20 mouse cellular contexts compared by ENCODE assay signal in the genomic region with DNA sequence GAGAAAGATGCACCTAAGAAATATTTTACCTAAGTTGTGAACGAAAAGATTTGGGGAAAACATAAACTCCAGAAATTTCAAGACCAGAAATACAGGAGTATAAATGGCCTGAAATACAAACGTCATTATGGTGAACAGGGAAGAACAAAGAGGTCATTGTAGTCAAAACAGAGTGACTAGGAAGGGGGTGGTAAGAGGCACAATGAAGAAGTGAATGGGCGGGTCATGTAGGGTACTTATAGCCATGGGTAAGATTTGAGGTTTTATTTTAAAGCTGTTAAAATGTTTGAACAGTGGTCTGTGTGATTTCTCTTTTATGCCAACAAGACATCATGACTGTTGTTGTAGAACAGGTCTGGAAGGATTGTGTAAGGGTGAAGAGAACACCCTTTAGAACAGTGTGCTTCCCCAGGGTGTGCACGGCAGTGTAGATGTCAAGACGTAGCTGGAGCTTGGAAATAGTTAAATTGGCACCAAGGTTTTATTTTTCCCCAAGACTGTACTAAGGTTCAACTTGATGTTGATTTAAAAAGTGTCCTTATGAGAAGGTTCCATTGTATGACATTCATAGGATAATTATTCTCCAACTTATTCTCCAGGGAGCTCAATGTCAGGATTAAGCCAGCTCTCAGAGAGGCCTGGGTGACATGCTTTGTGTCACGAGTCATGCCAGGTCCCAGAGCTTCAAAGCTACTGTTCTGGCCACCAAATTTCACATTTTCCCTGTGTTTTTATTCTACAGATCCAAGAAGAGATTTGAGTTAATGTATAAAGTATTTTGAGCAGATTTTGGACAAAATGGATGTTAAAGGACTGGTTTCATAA.
DNase-seq lines count a peak whose midpoint lies in the region; ATAC-seq and TF ChIP-seq lines count a peak whose summit lies in the region.
"Had no signal": no experiment of that assay in that cellular context is flagged by ENCODE, and none has a peak within 500 bp of the region (broad histone marks: within the 10 kb centered on the region; RNA-seq: fewer than 3 reads in every experiment).

No protein-coding gene starts in this region.

- no peak overlapping the region for H3K9ac ChIP-seq in embryonic facial prominence, embryonic 13.5 days
- H3K9ac ChIP-seq in midbrain, embryonic 12.5 days (replicated peaks) = no peak overlapping the region
- H3K9ac ChIP-seq in midbrain, postnatal 0 days (replicated peaks; ENCODE audit: low read length, poor library complexity, severe bottlenecking) = no peak overlapping the region
- H3K9ac ChIP-seq: liver, embryonic 14.5 days had no signal

- no peaks in the 10 kb centered on the region for H3K9me3 ChIP-seq in embryonic facial prominence, embryonic 13.5 days
- H3K9me3 ChIP-seq in embryonic facial prominence, embryonic 10.5 days = no peaks in the 10 kb centered on the region
- no peaks in the 10 kb centered on the region for H3K9me3 ChIP-seq in midbrain, embryonic 12.5 days
- no peaks in the 10 kb centered on the region for H3K9me3 ChIP-seq in midbrain, postnatal 0 days (ENCODE audit: low read length)

- no peak for TF ChIP-seq CTCF in layer of hippocampus, adult 2 months (conservative IDR thresholded peaks at IDR 0.05)
- TF ChIP-seq CTCF in midbrain, postnatal 0 days (IDR thresholded peaks at IDR 0.05) = no peak

- no peaks in the 10 kb centered on the region for H3K27me3 ChIP-seq in embryonic facial prominence, embryonic 13.5 days
- no peaks in the 10 kb centered on the region for H3K27me3 ChIP-seq in embryonic facial prominence, embryonic 10.5 days (replicated peaks; ENCODE audit: low read depth, poor library complexity, severe bottlenecking)
- no peaks in the 10 kb centered on the region for H3K27me3 ChIP-seq in midbrain, embryonic 12.5 days
- H3K27me3 ChIP-seq in midbrain, postnatal 0 days (ENCODE audit: insufficient read depth, low read length) = no peaks in the 10 kb centered on the region
- H3K27me3 ChIP-seq: Patski had no signal

- H3K4me3 ChIP-seq in embryonic facial prominence, embryonic 13.5 days = no peak overlapping the region
- no peak overlapping the region for H3K4me3 ChIP-seq in embryonic facial prominence, embryonic 10.5 days
- no peak overlapping the region for H3K4me3 ChIP-seq in layer of hippocampus, adult 2 months
- no peak overlapping the region for H3K4me3 ChIP-seq in midbrain, embryonic 12.5 days
- no peak overlapping the region for H3K4me3 ChIP-seq in midbrain, postnatal 0 days (ENCODE audit: low read depth, low read length)

- 0 out of 2 replicates have a peak overlapping the region, but pooled peaks have one; percentile 7 for H3K27ac ChIP-seq in embryonic facial prominence, embryonic 13.5 days
- no peak overlapping the region for H3K27ac ChIP-seq in embryonic facial prominence, embryonic 10.5 days (replicated peaks)
- H3K27ac ChIP-seq in layer of hippocampus, adult 2 months = peak overlapping the region; percentile 36; the same call in 1 of the 2 replicates
- H3K27ac ChIP-seq in midbrain, embryonic 12.5 days (replicated peaks) = no peak overlapping the region; the same call in 1 of the 2 replicates
- no peak overlapping the region for H3K27ac ChIP-seq in midbrain, postnatal 0 days (ENCODE audit: low read depth, low read length)
- H3K27ac ChIP-seq: hindbrain, postnatal 0 days; liver, embryonic 14.5 days; macrophage had no signal

- H3K4me1 ChIP-seq in embryonic facial prominence, embryonic 13.5 days = 0 out of 2 replicates have a peak, but pooled peaks cover 13% of the 10 kb centered on the region
- no peaks in the 10 kb centered on the region for H3K4me1 ChIP-seq in embryonic facial prominence, embryonic 10.5 days
- H3K4me1 ChIP-seq in midbrain, embryonic 12.5 days = peaks cover 11% of the 10 kb centered on the region
- H3K4me1 ChIP-seq in midbrain, postnatal 0 days (ENCODE audit: insufficient read depth, low read length) = no peaks in the 10 kb centered on the region

- no peak for ATAC-seq in embryonic facial prominence, embryonic 13.5 days (ENCODE audit: insufficient number of reproducible peaks, insufficient read depth, low FRiP score, low TSS enrichment, low read depth)
- peak; percentile 57 for ATAC-seq in midbrain, embryonic 12.5 days (ENCODE audit: low FRiP score, low read depth)
- ATAC-seq in midbrain, postnatal 0 days (ENCODE audit: low FRiP score) = no peak
- ATAC-seq: hindbrain, postnatal 0 days; Patski had no signal

- DNase-seq in embryonic facial prominence, embryonic 10.5 days (ENCODE audit: low spot score) = no peak
- no peak for DNase-seq in layer of hippocampus, adult 2 months (ENCODE audit: low spot score in 2 of 2)
- DNase-seq in layer of hippocampus, postnatal 36 days = no peak
- DNase-seq in midbrain, postnatal 0 days (ENCODE audit: low spot score) = no peak
- DNase-seq in gonadal fat pad, adult 2 months (ENCODE audit: low read depth) = peak; percentile 55
- DNase-seq in c-Kit-positive CD71-positive TER-119-positive erythroid progenitor cells, embryonic 14.5 days (ENCODE audit: low spot score) = no peak
- DNase-seq: adrenal gland, adult 8-10 months; cerebellum, postnatal 10 days; gastrocnemius, postnatal 36 days; heart, postnatal 10 days; kidney, adult 11 months; right cerebral cortex, postnatal 4 days; thymus, postnatal 36 days had no signal

- H3K36me3 ChIP-seq in embryonic facial prominence, embryonic 13.5 days = peaks cover 14% of the 10 kb centered on the region
- peaks cover 65% of the 10 kb centered on the region for H3K36me3 ChIP-seq in embryonic facial prominence, embryonic 10.5 days (replicated peaks)
- peaks cover 10% of the 10 kb centered on the region; the same call in 1 of the 2 replicates for H3K36me3 ChIP-seq in midbrain, embryonic 12.5 days
- no peaks in the 10 kb centered on the region for H3K36me3 ChIP-seq in midbrain, postnatal 0 days (ENCODE audit: insufficient read depth, low read length)

- H3K4me2 ChIP-seq in embryonic facial prominence, embryonic 13.5 days = no peak overlapping the region
- peak overlapping the region; percentile 11; the same call in 1 of the 2 replicates for H3K4me2 ChIP-seq in midbrain, embryonic 12.5 days (replicated peaks)
- H3K4me2 ChIP-seq in midbrain, postnatal 0 days (ENCODE audit: low read depth, low read length, poor library complexity, severe bottlenecking) = no peak overlapping the region
- H3K4me2 ChIP-seq: heart, embryonic 11.5 days had no signal

- WGBS in embryonic facial prominence, embryonic 13.5 days = 60% methylated on average over 6 of the region's 6 CpGs
- WGBS in embryonic facial prominence, embryonic 10.5 days = 66% methylated on average over 6 of the region's 6 CpGs
- 51% methylated on average over 6 of the region's 6 CpGs for WGBS in midbrain, embryonic 12.5 days
- 50% methylated on average over 6 of the region's 6 CpGs for WGBS in midbrain, postnatal 0 days

Comparison
In these comparisons a context has a peak if more than half of its experiments do, and no peak if none do; other contexts are left out.
1. H3K27ac ChIP-seq: peak in embryonic facial prominence, embryonic 13.5 days (single experiment) and layer of hippocampus, adult 2 months (single experiment); none in embryonic facial prominence, embryonic 10.5 days (single experiment), midbrain, embryonic 12.5 days (single experiment) and midbrain, postnatal 0 days (single experiment).